Mouse (Mus musculus): ENCODE data around the gene H2afy.

Gene H2afy

DNA sequence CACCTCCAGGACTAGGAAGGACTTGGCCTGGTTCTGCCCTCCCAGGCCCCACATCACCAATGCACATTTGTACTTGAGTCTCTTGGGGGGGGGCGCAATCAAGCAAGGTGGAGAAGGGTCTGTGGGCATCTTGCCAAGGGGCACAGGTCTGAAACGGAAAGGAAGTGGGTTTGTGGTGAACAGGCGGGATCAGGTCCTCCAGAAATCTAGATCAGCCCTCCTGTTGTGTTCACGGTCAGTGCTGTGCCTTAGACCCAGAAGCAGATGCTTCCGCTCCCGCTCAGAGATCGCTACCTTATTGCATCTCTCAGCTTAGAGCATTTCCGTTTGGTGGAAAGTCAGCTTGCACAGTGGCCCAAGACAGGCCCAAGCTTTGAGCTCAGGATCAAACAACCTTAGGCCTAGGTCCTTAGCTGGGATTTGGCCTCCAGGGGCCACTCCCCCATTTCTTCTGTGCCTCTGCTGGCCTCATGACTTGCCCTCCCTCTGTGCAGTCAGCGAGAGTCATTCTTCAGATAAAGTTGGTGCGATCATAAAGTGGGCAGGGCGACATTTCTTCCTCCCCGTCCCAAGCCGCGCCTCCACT lies 22.9 kb upstream of the H2afy start:
- POLR2A ChIA-PET = interaction anchor here in 1 of 4 experiments (1.1 kb wide), 1 partner anchor 31 kb away, joined by 3 read pairs; no protein-coding TSS in a partner anchor
- CTCF ChIA-PET = interaction anchor here in 2 of 4 experiments (0.6 to 1.0 kb wide), 3 partner anchors 8 to 1586 kb away, joined by 3 to 4 read pairs (median 4); no protein-coding TSS in a partner anchor

GRCm38 (mm10) chr13:56155671-56156070 lies 19.5 kb upstream of the H2afy start:
- ChIA-PET CTCF (interaction anchor here in 2 of 4 experiments (0.9 to 1.0 kb wide), 2 partner anchors 12 to 134 kb away, joined by 3 read pairs; no protein-coding TSS in a partner anchor), POLR2A (no interaction called here)

DNA sequence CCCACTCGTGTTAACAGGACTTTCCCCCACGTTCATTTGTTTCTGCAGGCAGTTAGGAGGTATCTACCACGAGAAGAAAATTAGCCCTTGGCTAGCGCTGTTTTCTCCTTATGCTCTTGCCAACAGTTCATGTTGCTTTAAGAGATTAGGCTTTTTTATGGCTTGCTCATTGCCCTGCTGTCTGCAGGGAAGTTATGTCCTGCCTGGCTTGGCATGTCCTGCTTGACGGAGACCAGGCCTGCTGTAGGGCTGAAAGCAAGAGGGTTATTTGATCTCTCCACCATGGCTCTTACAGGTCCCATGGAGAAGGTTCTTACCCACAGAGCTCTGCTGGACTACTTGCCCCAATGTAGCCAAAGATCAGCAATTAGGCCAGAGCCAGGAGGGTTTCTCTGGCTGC lies 18.9 kb upstream of the H2afy start:
- POLR2A ChIA-PET = no interaction called here
- CTCF ChIA-PET = interaction anchor here in 1 of 4 experiments (1.0 kb wide), 1 partner anchor 12 kb away, joined by 3 read pairs; no protein-coding TSS in a partner anchor

DNA sequence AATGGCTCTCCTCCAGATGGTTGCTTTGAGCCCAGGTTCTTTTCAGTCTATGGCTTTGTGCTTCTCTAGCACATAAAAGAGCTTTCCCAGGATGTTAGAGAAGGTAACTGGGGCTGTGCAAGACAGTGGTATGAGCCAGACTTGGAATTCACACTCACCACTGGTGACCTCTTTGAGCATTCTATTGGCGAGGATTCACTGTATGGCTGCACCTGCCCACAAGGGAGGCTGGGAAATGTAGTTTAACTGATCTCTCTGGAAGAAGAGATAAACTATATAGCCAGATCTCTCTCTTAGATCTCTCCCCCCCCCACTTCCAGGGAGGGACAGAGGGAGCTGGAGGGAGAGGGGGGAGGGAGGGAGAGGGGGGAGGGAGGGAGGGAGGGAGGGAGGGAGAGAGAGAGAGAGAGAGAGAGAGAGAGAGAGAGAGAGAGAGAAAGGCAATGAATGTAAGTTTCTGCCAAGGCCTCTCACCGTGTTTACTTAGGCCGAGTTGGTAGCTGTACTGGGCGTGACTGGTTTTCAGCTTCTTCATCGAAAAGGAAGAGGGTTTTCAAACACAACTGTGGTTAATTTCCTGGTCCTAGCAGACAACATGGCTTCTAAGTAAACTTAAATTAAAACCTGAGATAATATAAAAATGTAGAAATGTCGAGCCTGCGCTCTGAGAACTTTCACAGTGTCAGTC lies 16.8 kb upstream of the H2afy start:
- ChIA-PET POLR2A (interaction anchor here in 1 of 4 experiments (0.6 kb wide), 1 partner anchor 123 kb away, joined by 4 read pairs; no protein-coding TSS in a partner anchor), CTCF (interaction anchor here (0.7 to 4.0 kb wide), 14 partner anchors 9 to 184 kb away, joined by 3 to 19 read pairs (median 5); no protein-coding TSS in a partner anchor)

GRCm38 (mm10) chr13:56151404-56152226 lies 15.5 kb upstream of the H2afy start:
- CTCF ChIA-PET = interaction anchor here (0.5 to 4.0 kb wide), 80 partner anchors 8 to 1674 kb away, joined by 3 to 19 read pairs (median 4); partner anchors contain the start of genes H2afy (in 2 of the 4) and Slc25a48 (in 1 of the 4)
- POLR2A ChIA-PET = interaction anchor here in 3 of 4 experiments (0.6 to 1.9 kb wide), 11 partner anchors 9 to 267 kb away, joined by 3 to 10 read pairs (median 4); partner anchors contain the start of gene H2afy (in 1 of the 3)

- POLR2A ChIA-PET = interaction anchor here in 3 of 4 experiments (0.5 to 3.7 kb wide), 10 partner anchors 11 to 552 kb away, joined by 3 to 30 read pairs (median 4); partner anchors contain the start of gene H2afy (in 1 of the 3)
- CTCF ChIA-PET = interaction anchor here (0.6 to 1.7 kb wide), 28 partner anchors 10 to 288 kb away, joined by 3 to 11 read pairs (median 3); partner anchors contain the start of gene H2afy (in 2 of the 4)
Observed at GRCm38 (mm10) chr13:56145523-56145922, 9.4 kb upstream of the H2afy start.

GRCm38 (mm10) chr13:56144021-56144420 lies 7.9 kb upstream of the H2afy start:
- POLR2A ChIA-PET = interaction anchor here in 2 of 4 experiments (1.2 to 3.7 kb wide), 6 partner anchors 10 to 275 kb away, joined by 4 to 30 read pairs (median 5); partner anchors contain the start of gene H2afy (in 1 of the 2)
- CTCF ChIA-PET = interaction anchor here in 2 of 4 experiments (1.4 kb wide), 2 partner anchors 8 to 23 kb away, joined by 3 to 8 read pairs; no protein-coding TSS in a partner anchor

DNA sequence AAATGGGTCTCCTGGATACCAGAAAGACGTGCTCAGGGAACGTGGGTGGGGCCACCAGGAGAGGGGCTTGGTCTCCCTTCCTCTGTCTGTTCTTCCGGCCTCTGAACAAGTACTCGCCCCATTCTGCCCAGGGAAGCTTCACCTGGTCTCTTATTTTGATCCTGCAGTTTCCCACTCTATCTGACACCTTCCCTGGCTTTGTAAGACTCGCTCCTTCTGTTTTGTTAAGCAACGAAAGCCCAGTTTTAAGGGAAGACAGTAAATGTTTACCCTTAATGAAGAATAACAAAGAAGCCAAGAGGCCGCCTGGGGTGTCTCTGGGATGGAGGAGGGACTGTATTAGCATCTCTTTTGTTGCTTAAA lies 7.0 kb upstream of the H2afy start:
- CTCF ChIA-PET = interaction anchor here in 3 of 4 experiments (0.6 to 1.4 kb wide), 6 partner anchors 8 to 953 kb away, joined by 3 to 8 read pairs (median 3); no protein-coding TSS in a partner anchor
- POLR2A ChIA-PET = interaction anchor here in 3 of 4 experiments (0.6 to 3.7 kb wide), 13 partner anchors 9 to 276 kb away, joined by 3 to 30 read pairs (median 4); partner anchors contain the start of gene H2afy (in 1 of the 3)

DNA sequence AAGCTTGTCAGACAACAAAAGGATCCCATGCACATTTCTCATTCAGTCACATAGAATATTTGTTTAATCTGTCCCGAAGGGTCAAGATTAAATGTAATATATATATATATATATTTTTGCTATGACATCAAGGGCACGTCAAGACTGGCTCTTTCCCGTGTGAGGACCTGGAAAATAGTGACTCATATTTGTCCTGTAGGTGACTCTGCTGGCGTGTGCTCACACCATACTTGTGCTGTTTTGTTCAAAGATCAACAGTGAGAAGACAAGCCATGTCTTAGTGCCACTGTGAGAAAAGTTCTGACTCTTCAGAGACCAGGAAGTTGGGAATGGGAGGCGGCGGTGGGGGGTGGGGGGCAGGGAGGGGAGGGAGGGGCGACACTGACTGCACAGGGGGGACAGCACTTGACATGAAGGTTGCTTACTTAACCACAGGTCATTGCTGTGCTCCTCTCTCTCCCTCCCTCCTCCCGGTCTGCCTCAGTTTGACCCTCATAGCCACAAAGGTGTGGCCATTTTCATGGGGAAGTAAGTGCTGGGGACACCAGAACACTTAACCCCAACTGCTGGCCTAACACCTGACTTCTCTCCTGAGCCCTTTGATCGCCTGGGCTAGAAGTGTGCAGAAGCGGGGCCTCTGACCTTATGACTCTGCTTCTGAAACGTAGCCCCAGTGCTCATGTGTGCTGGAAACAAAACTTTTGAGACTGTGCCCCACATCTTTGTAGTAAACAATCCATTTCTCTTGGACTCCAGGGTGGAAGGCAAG lies 6.4 kb upstream of the H2afy start:
- ChIA-PET POLR2A (interaction anchor here in 3 of 4 experiments (0.6 to 3.7 kb wide), 10 partner anchors 9 to 276 kb away, joined by 3 to 30 read pairs (median 4); partner anchors contain the start of gene H2afy (in 1 of the 3)), CTCF (interaction anchor here in 3 of 4 experiments (0.6 to 1.4 kb wide), 4 partner anchors 9 to 55 kb away, joined by 3 to 8 read pairs (median 3); no protein-coding TSS in a partner anchor)

DNA sequence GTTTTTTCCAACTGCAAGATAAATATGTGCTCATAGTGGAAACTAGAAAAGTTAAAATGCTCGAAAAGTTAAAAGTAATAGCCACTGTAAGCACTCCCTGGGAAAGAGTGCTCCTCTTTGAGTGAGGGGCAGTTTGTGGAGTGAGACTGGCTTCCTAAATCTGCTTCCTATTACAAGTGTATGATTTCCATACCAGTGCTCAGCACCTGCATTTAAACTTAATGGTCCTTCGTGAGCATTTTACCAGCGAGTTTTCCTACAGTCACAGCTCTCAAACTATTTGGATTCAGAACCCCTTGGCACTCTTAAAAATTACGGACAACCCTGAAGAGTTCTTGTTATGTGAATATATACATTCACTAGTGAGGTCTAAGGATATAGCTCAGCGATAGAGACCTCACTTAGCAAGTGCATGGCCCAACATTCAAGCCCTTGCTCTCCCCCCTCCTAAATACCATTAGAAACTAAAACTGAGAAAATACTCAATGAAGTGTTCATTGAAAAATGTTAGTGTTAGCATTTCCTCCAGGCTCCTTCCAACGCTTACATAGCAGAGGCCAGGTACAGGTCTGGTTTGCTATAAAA lies 3.1 kb upstream of the H2afy start:
- CTCF ChIA-PET = interaction anchor here in 1 of 4 experiments (0.5 to 0.8 kb wide), 2 partner anchors 12 to 122 kb away, joined by 3 read pairs; no protein-coding TSS in a partner anchor

DNA sequence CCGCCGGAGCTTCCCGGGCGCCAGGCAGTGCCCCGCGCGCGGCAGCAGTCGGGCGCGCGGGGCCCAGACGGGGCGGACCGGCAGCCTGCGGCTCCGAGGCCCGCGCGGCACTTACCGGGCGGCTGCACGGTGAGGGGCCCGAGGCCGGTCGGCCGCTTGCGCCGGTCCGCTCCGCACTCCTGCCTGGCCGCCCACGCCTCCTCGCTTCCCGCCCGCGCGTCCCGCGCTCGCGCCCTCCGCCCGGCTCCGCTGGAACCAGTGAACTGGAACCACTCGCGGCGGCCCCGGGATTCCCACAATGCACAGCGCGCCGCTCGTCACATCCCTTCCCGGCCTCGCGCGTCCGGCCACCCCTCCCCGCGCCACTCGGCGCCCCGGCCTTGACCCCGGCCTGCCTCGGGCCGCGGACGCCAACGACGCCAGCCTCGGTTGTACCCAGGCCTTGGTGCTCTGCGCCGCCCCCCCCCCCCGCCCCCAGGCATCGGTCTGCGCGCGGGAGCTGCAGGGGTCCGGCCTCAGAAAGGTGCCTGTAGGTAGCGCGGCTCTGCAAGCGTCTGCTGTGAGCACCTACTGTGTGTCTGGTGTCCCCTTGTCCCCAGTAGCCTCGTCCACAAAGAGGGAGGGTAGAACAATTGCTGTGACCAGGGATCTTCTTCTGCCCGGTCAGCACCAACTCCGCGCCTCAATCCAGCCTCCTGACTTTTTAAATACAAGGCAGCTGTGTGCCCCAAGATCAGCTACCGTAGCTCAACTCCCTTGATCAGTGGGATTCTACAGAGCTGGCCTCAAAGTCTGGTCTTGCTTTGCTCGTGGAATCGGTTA lies 719 bp downstream of the H2afy start:
- ChIA-PET CTCF (interaction anchor here (0.6 to 2.3 kb wide), 6 partner anchors 10 to 303 kb away, joined by 3 to 10 read pairs (median 6); no protein-coding TSS in a partner anchor), POLR2A (interaction anchor here in 3 of 4 experiments (0.5 to 5.0 kb wide), 14 partner anchors 9 to 401 kb away, joined by 3 to 30 read pairs (median 4); no protein-coding TSS in a partner anchor)

More for the DNA sequence above, 3.1 kb upstream of the H2afy start:
- POLR2A ChIA-PET = interaction anchor here in 2 of 4 experiments (0.8 to 1.3 kb wide), 3 partner anchors 12 to 30 kb away, joined by 4 to 5 read pairs (median 4); no protein-coding TSS in a partner anchor

GRCm38 (mm10) chr13:56134631-56135181 lies 1.5 kb downstream of the H2afy start:
- POLR2A ChIA-PET = interaction anchor here in 3 of 4 experiments (0.5 to 5.0 kb wide), 18 partner anchors 9 to 286 kb away, joined by 3 to 30 read pairs (median 4); no protein-coding TSS in a partner anchor
- CTCF ChIA-PET = interaction anchor here in 3 of 4 experiments (0.6 to 2.5 kb wide), 5 partner anchors 11 to 17 kb away, joined by 3 to 13 read pairs (median 7); no protein-coding TSS in a partner anchor

GRCm38 (mm10) chr13:56134031-56134430 lies 2.1 kb downstream of the H2afy start:
- ChIA-PET POLR2A (interaction anchor here in 3 of 4 experiments (0.6 to 5.0 kb wide), 15 partner anchors 10 to 517 kb away, joined by 3 to 30 read pairs (median 4); no protein-coding TSS in a partner anchor), CTCF (interaction anchor here in 3 of 4 experiments (0.8 to 2.5 kb wide), 4 partner anchors 11 to 18 kb away, joined by 3 to 13 read pairs (median 8); no protein-coding TSS in a partner anchor)

DNA sequence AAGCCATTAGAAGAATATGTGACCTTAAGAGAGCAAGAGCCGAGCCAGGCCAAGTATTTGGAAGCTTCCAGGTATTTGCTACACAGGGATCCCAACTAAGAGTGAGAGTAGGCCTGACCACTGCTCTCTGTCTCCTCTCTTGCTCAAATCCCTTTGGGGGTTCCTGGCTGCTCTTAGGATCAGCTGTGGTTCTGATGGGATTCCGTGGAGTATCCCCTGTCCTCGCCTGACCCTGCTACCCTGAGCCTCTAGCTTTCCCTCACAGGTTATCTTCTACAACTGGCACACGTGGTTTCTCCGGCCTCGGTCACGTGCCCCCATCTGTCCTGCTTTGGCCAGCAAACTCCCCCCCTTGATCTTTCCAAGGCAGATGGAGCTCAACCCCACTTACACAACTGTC lies 3.2 kb downstream of the H2afy start:
- CTCF ChIA-PET = interaction anchor here (0.6 to 2.5 kb wide), 5 partner anchors 12 to 1237 kb away, joined by 3 to 13 read pairs (median 3); no protein-coding TSS in a partner anchor
- POLR2A ChIA-PET = interaction anchor here in 3 of 4 experiments (0.6 to 5.0 kb wide), 12 partner anchors 8 to 571 kb away, joined by 3 to 30 read pairs (median 3); no protein-coding TSS in a partner anchor

Data from embryonic stem cell, embryonic (primary cell).